29 mouse cellular contexts compared by ENCODE assay signal in the genomic region with DNA sequence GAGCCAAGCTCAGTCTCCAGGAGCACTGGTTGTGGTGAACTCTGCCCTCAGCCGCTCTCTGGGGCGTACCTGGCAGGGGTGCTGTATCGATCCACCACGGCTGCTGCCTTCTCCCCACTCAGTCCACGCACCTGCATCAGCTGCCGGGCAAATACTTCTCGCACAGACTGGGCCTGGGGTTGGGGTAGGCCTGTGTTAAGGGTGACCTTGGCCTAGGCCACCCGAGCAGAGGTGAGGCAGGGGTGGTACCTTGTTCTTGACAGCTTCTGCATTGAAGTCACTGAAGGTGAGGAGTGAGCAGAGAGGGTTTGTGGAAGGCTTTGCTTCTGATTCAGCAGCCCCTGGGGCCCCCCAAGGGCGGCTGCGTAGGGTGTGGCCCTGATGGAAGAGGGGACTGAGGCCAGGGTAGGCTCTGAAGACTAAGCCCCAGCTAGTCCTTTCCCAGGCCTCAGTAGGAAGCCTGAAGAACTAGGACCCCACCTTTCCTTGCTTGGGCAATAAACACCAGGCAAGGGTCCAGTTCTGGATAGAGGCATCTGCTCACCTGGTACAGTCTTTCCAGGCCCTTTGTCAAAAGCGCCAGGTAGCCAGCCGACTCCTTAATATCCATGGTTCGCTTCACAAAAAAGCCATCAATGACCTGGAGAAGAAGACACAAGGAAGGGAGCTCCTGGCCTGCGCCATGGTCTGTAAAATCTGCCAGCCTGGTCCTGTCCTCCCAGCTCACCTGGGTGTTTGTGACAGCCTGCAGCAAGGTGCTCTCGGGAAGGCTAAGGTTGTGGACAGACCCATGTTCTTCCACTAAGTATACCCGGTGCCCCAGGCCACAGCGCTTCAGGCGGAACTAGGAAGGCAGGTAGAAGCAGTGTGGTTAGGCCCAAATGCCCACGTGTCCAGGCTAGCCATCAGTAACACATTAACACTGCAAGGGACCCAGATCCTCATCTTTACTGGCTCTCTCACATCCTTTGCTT. TPM values are rescaled to one million over a fixed set of nuclear protein-coding genes. Genes with fewer than 3 reads are reported as not detected.
DNase-seq lines count a peak whose midpoint lies in the region; ATAC-seq and TF ChIP-seq lines count a peak whose summit lies in the region.
"Had no signal": no experiment of that assay in that cellular context is flagged by ENCODE, and none has a peak within 500 bp of the region (broad histone marks: within the 10 kb centered on the region; RNA-seq: fewer than 3 reads in every experiment).

No protein-coding gene starts in this region.

- TF ChIP-seq CTCF in cerebellum, adult 2 months (IDR thresholded peaks at IDR 0.05; ENCODE audit: borderline replicate concordance, insufficient read depth, low read depth, low read length): no peak
- TF ChIP-seq CTCF in lung, postnatal 0 days (IDR thresholded peaks at IDR 0.05): no peak
- no peak for TF ChIP-seq CTCF in embryonic fibroblast, embryonic 13.5 days (IDR thresholded peaks at IDR 0.05; ENCODE audit: borderline replicate concordance, insufficient read depth, low read length)

- H3K36me3 ChIP-seq in heart, embryonic 12.5 days: peaks cover 77% of the 10 kb centered on the region
- peaks cover 18% of the 10 kb centered on the region for H3K36me3 ChIP-seq in lung, postnatal 0 days (ENCODE audit: insufficient read depth, low read length)

- H3K4me3 ChIP-seq in cerebellum, adult 2 months (replicated peaks; ENCODE audit: insufficient read depth, low read depth, low read length): no peak overlapping the region
- H3K4me3 ChIP-seq in heart, embryonic 12.5 days: no peak overlapping the region
- no peak overlapping the region for H3K4me3 ChIP-seq in lung, postnatal 0 days (ENCODE audit: low read depth, low read length)
- H3K4me3 ChIP-seq in embryonic fibroblast, embryonic 13.5 days (ENCODE audit: insufficient read depth, low read length): no peak overlapping the region
- H3K4me3 ChIP-seq: embryonic facial prominence, embryonic 12.5 days; forebrain, embryonic 10.5 days; gastrocnemius, adult 2 months; heart, adult 2 months; hindbrain, embryonic 12.5 days; limb, embryonic 10.5 days; limb, embryonic 15.5 days; liver, embryonic 13.5 days; midbrain, embryonic 13.5 days had no signal

- peak overlapping the region; percentile 90 for H3K27ac ChIP-seq in cerebellum, adult 2 months (ENCODE audit: insufficient read depth, low read length)
- H3K27ac ChIP-seq in heart, embryonic 12.5 days (ENCODE audit: poor library complexity, severe bottlenecking): no peak overlapping the region
- peak overlapping the region; percentile 38 for H3K27ac ChIP-seq in lung, postnatal 0 days (ENCODE audit: low read length)
- no peak overlapping the region for H3K27ac ChIP-seq in embryonic fibroblast, embryonic 13.5 days (ENCODE audit: insufficient read depth, low read length)
- H3K27ac ChIP-seq: embryonic facial prominence, embryonic 12.5 days; forebrain, embryonic 10.5 days; gastrocnemius, adult 2 months; heart, adult 2 months; hindbrain, embryonic 12.5 days; limb, embryonic 10.5 days; limb, embryonic 15.5 days; liver, embryonic 13.5 days; macrophage; midbrain, embryonic 13.5 days had no signal

- TF ChIP-seq EP300 in lung, postnatal 0 days (IDR thresholded peaks at IDR 0.05): no peak

- H3K9ac ChIP-seq in heart, embryonic 12.5 days: 0 out of 2 replicates have a peak overlapping the region, but pooled peaks have one; percentile 4
- no peak overlapping the region for H3K9ac ChIP-seq in lung, postnatal 0 days (replicated peaks; ENCODE audit: low read depth)
- H3K9ac ChIP-seq: embryonic facial prominence, embryonic 12.5 days; hindbrain, embryonic 12.5 days; limb, embryonic 15.5 days; liver, embryonic 13.5 days; midbrain, embryonic 13.5 days had no signal

- no peaks in the 10 kb centered on the region for H3K27me3 ChIP-seq in cerebellum, adult 2 months (ENCODE audit: control insufficient read depth, insufficient read depth, low read length)
- H3K27me3 ChIP-seq in heart, embryonic 12.5 days (replicated peaks): no peaks in the 10 kb centered on the region
- no peaks in the 10 kb centered on the region for H3K27me3 ChIP-seq in lung, postnatal 0 days (replicated peaks; ENCODE audit: insufficient read depth, low read length)
- H3K27me3 ChIP-seq: embryonic facial prominence, embryonic 12.5 days; hindbrain, embryonic 12.5 days; limb, embryonic 15.5 days; liver, embryonic 13.5 days; midbrain, embryonic 13.5 days; Patski had no signal

- H3K4me2 ChIP-seq in heart, embryonic 12.5 days: no peak overlapping the region
- H3K4me2 ChIP-seq in lung, postnatal 0 days (replicated peaks; ENCODE audit: low read depth, low read length): no peak overlapping the region
- H3K4me2 ChIP-seq: embryonic facial prominence, embryonic 12.5 days; hindbrain, embryonic 12.5 days; limb, embryonic 15.5 days; liver, embryonic 13.5 days; midbrain, embryonic 13.5 days had no signal

- TF ChIP-seq POLR2A in cerebellum, adult 2 months (IDR thresholded peaks at IDR 0.05; ENCODE audit: borderline replicate concordance, insufficient read depth, low read length): no peak
- peak; percentile 33; the same call in 1 of the 2 replicates for TF ChIP-seq POLR2A in embryonic fibroblast, embryonic 13.5 days (IDR thresholded peaks at IDR 0.05; ENCODE audit: low read depth, low read length)

- peaks cover 39% of the 10 kb centered on the region for H3K4me1 ChIP-seq in cerebellum, adult 2 months (ENCODE audit: control insufficient read depth, insufficient read depth, low read length)
- peaks cover 17% of the 10 kb centered on the region for H3K4me1 ChIP-seq in heart, embryonic 12.5 days (replicated peaks)
- peaks cover 19% of the 10 kb centered on the region; the same call in 1 of the 2 replicates for H3K4me1 ChIP-seq in lung, postnatal 0 days (ENCODE audit: insufficient read depth, low read depth, low read length)
- peaks cover 4% of the 10 kb centered on the region; the same call in 1 of the 2 replicates for H3K4me1 ChIP-seq in embryonic fibroblast, embryonic 13.5 days (ENCODE audit: control insufficient read depth, insufficient read depth, low read length)

- peak in 1 of 2 experiments; percentile 48 for DNase-seq in cerebellum, adult 2 months
- no peak for DNase-seq in cerebellum, postnatal 10 days
- DNase-seq in heart, adult 9 months (ENCODE audit: low spot score in 2 of 2): no peak
- no peak for DNase-seq in lung, postnatal 0 days (ENCODE audit: low spot score)
- no peak for DNase-seq in lung, adult 18-20 months
- no peak for DNase-seq in ovary, adult 18-20 months (ENCODE audit: low spot score)
- DNase-seq: adrenal gland, postnatal 25 days; embryo, embryonic 11 days; gastrocnemius, adult 2 months; gastrocnemius, postnatal 36 days; kidney, adult 9 months; kidney, postnatal 10 days; layer of hippocampus, adult 9-11 months; liver, embryonic 13.5 days; lung, adult 2 months; retina, postnatal 1 day had no signal

- no peaks in the 10 kb centered on the region for H3K9me3 ChIP-seq in heart, embryonic 12.5 days (replicated peaks)
- H3K9me3 ChIP-seq in lung, postnatal 0 days (ENCODE audit: low read length): no peaks in the 10 kb centered on the region
- H3K9me3 ChIP-seq: embryonic facial prominence, embryonic 12.5 days; forebrain, embryonic 10.5 days; hindbrain, embryonic 12.5 days; limb, embryonic 10.5 days; limb, embryonic 15.5 days; liver, embryonic 13.5 days; midbrain, embryonic 13.5 days had no signal

- ATAC-seq in heart, embryonic 12.5 days (ENCODE audit: insufficient number of reproducible peaks, low FRiP score): no peak
- no peak for ATAC-seq in lung, postnatal 0 days
- ATAC-seq: forebrain, embryonic 16.5 days; intestine, embryonic 16.5 days; midbrain, embryonic 13.5 days; Patski had no signal

- WGBS in cerebellum, adult 2 months: 63% methylated on average over 19 of the region's 19 CpGs
- 88% methylated on average over 19 of the region's 19 CpGs for WGBS in heart, embryonic 12.5 days
- 83% methylated on average over 19 of the region's 19 CpGs for WGBS in lung, postnatal 0 days

RNA-seq across cellular contexts. Expression of a gene that starts 4.5 kb away (rescaled TPM):
- 94.2 and 115 TPM in 2 replicates for polyA plus RNA-seq in cerebellum, adult 2 months (2012; rRNA removed)
- polyA plus RNA-seq in heart, embryonic 12.5 days (2016; fragmentation: Nextera tagmentation; extraction: Ambion mirVana): 33.2 and 37.6 TPM in 2 replicates
- polyA plus RNA-seq in lung, postnatal 0 days (2015; fragmentation: Nextera tagmentation; extraction: Ambion mirVana): 46.7 and 50.2 TPM in 2 replicates
- polyA plus RNA-seq in embryonic fibroblast, embryonic 13.5 days (2011; ENCODE audit: insufficient read length, low read depth, missing spikeins): 21.8 and 27.1 TPM in 2 replicates

RNA-seq across cellular contexts. Expression of a gene that starts 6.6 kb away (rescaled TPM):
- polyA plus RNA-seq in cerebellum, adult 2 months (2012; rRNA removed): 1,135 and 1,193 TPM in 2 replicates
- 1,913 and 1,997 TPM in 2 replicates for polyA plus RNA-seq in heart, embryonic 12.5 days (2016; fragmentation: Nextera tagmentation; extraction: Ambion mirVana)
- 1,591 and 1,653 TPM in 2 replicates for polyA plus RNA-seq in lung, postnatal 0 days (2015; fragmentation: Nextera tagmentation; extraction: Ambion mirVana)
- polyA plus RNA-seq in embryonic fibroblast, embryonic 13.5 days (2011; ENCODE audit: insufficient read length, low read depth, missing spikeins): 1,890 and 1,995 TPM in 2 replicates

RNA-seq across cellular contexts. Expression of a gene that starts 9.9 kb away (rescaled TPM):
- 43.3 and 43.4 TPM in 2 replicates for polyA plus RNA-seq in cerebellum, adult 2 months (2012; rRNA removed)
- polyA plus RNA-seq in heart, embryonic 12.5 days (2016; fragmentation: Nextera tagmentation; extraction: Ambion mirVana): 70.3 and 70.6 TPM in 2 replicates
- polyA plus RNA-seq in lung, postnatal 0 days (2015; fragmentation: Nextera tagmentation; extraction: Ambion mirVana): 91.8 and 96.1 TPM in 2 replicates
- polyA plus RNA-seq in embryonic fibroblast, embryonic 13.5 days (2011; ENCODE audit: insufficient read length, low read depth, missing spikeins): 368 and 420 TPM in 2 replicates

RNA-seq across cellular contexts. Expression of a gene that starts 15.4 kb away (rescaled TPM):
- 1.2 and 1.5 TPM in 2 replicates for polyA plus RNA-seq in cerebellum, adult 2 months (2012; rRNA removed)
- 1.3 and 1.7 TPM in 2 replicates for polyA plus RNA-seq in heart, embryonic 12.5 days (2016; fragmentation: Nextera tagmentation; extraction: Ambion mirVana)
- 2.6 and 2.8 TPM in 2 replicates for polyA plus RNA-seq in lung, postnatal 0 days (2015; fragmentation: Nextera tagmentation; extraction: Ambion mirVana)
- 0.76 and 1.0 TPM in 2 replicates for polyA plus RNA-seq in embryonic fibroblast, embryonic 13.5 days (2011; ENCODE audit: insufficient read length, low read depth, missing spikeins)

RNA-seq across cellular contexts. Expression of a gene that starts 19.9 kb away (rescaled TPM):
- 6.7 and 6.8 TPM in 2 replicates for polyA plus RNA-seq in cerebellum, adult 2 months (2012; rRNA removed)
- polyA plus RNA-seq in heart, embryonic 12.5 days (2016; fragmentation: Nextera tagmentation; extraction: Ambion mirVana): 0.23 and 0.24 TPM in 2 replicates
- polyA plus RNA-seq in lung, postnatal 0 days (2015; fragmentation: Nextera tagmentation; extraction: Ambion mirVana): not detected in 2 replicates
- 0.97 and 1.4 TPM in 2 replicates for polyA plus RNA-seq in embryonic fibroblast, embryonic 13.5 days (2011; ENCODE audit: insufficient read length, low read depth, missing spikeins)
- polyA plus RNA-seq: forebrain, embryonic 10.5 days; intestine, embryonic 16.5 days; limb, embryonic 10.5 days; limb, embryonic 15.5 days had no signal

Comparison
In these comparisons a context has a peak if more than half of its experiments do, and no peak if none do; other contexts are left out.
1. H3K27ac ChIP-seq: peak in cerebellum, adult 2 months (single experiment) and lung, postnatal 0 days (single experiment); none in heart, embryonic 12.5 days (single experiment) and embryonic fibroblast, embryonic 13.5 days (single experiment).